Mouse (Mus musculus) spleen, adult 2 months (tissue): Measurements from ENCODE around the gene Inpp5a. TPM values are rescaled to one million over a fixed set of nuclear protein-coding genes. Genes with fewer than 3 reads are reported as not detected.

ENCODE experiments used
- DNase-seq, 2 experiments: peaks; one replicate each; pipeline versions ENCODE4 v3.0.0 to v3.0.0-alpha.2; 2012 to 2021; ENCODE audit warnings: low spot score in 2 of 2, low read depth in 1 of 2
- H3K27ac ChIP-seq: fragments of 200-500 bp; 2 replicates; pipeline ENCODE4 v1.5.1; 2012; ENCODE audit warnings: low read length, inconsistent platforms; ENCODE audit not compliant: insufficient read depth
- H3K27me3 ChIP-seq: fragments of 200-500 bp; 2 replicates; pipeline ENCODE4 v1.6.1; 2012; ENCODE audit warnings: mild to moderate bottlenecking, moderate library complexity, low read length, inconsistent platforms; ENCODE audit not compliant: control insufficient read depth, insufficient read depth
- H3K36me3 ChIP-seq: fragments of 200-500 bp; 2 replicates; pipeline ENCODE4 v1.6.1; 2012; ENCODE audit warnings: mild to moderate bottlenecking, low read length, inconsistent platforms; ENCODE audit not compliant: control insufficient read depth, insufficient read depth
- H3K4me1 ChIP-seq: fragments of 200-500 bp; 2 replicates; pipeline ENCODE4 v1.6.1; 2011; ENCODE audit warnings: inconsistent platforms; ENCODE audit not compliant: control insufficient read depth, insufficient read depth, insufficient read length
- H3K4me3 ChIP-seq: fragments of 200-500 bp; 2 replicates; pipeline ENCODE4 v1.5.1; 2011; ENCODE audit warnings: mild to moderate bottlenecking, inconsistent platforms; ENCODE audit not compliant: insufficient read depth, insufficient read length; ENCODE audit errors: extremely low read depth
- CTCF ChIP-seq: fragments of 200-500 bp; IDR thresholded peaks from 2 replicates; pipeline ENCODE4 v1.5.1; 2011; ENCODE audit warnings: mild to moderate bottlenecking, inconsistent platforms; ENCODE audit not compliant: insufficient read depth, insufficient read length, insufficient replicate concordance; ENCODE audit errors: extremely low read depth
- POLR2A ChIP-seq: fragments of 200-500 bp; IDR thresholded peaks from 2 replicates; pipeline ENCODE4 v1.6.1; 2011; ENCODE audit warnings: low read depth, low read length, inconsistent platforms
- WGBS: fragments of 180-500 bp; shearing (Covaris S2); methylation state at CpG from one replicate; pipeline ENCODE4 v1.1.7; 2018; 5-methylcytosine and 5-hydroxymethylcytosine counted together
- polyA plus RNA-seq: library from polyadenylated mRNA; depleted of rRNA; stranded (reverse); fragments of >200 nt; gene quantifications from 2 replicates; pipeline ENCODE4 v1.2.3, GENCODE M21; 2012

Gene Inpp5a
- polyA plus RNA-seq, 1 experiment: 10.3 TPM

- WGBS: 90% methylated on average over 2 of the region's 2 CpGs
- Histone ChIP-seq H3K27ac (no peak overlapping the region), H3K4me3 (no peak overlapping the region), H3K27me3 (no peaks in the 10 kb centered on the region), H3K4me1 (no peaks in the 10 kb centered on the region), H3K36me3 (no peaks in the 10 kb centered on the region)
- TF ChIP-seq CTCF (no peak), POLR2A (no peak)
- DNase-seq: no peak
Measured at GRCm38 (mm10) chr7:139381877-139382276, 7.0 kb upstream of the Inpp5a start.

DNA sequence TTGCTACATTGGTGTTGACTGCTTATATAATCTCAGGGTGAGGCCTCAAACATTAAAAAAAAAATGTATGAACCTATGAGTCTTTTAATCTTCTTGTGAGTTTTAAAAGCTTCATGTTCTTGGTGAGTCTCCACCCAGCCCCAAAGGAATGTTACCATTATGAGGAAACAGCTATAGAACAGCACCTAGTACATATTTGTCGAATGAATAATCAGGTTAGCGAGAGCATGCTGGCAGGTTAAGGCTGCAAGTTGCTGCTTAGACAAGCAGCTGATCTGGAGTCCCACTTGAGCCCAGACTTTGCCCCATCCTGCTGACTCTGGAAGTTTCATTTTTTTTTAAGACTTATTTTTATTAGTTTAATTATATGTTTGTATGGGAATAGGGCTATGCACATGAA, 6.1 kb upstream of the Inpp5a start:
- no peak for DNase-seq
- H3K36me3 ChIP-seq: no peaks in the 10 kb centered on the region
- TF ChIP-seq CTCF: no peak
- TF ChIP-seq POLR2A: no peak
- H3K4me3 ChIP-seq: no peak overlapping the region
- no peaks in the 10 kb centered on the region for H3K4me1 ChIP-seq
- no peak overlapping the region for H3K27ac ChIP-seq
- 91% methylated on average over 2 of the region's 2 CpGs for WGBS
- no peaks in the 10 kb centered on the region for H3K27me3 ChIP-seq

GRCm38 (mm10) chr7:139384500-139384899, 4.4 kb upstream of the Inpp5a start:
- no peak for DNase-seq
- peaks cover under 1% of the 10 kb centered on the region for H3K4me1 ChIP-seq
- WGBS: 78% methylated on average over 1 of the region's 1 CpGs
- H3K27ac ChIP-seq: no peak overlapping the region
- no peaks in the 10 kb centered on the region for H3K36me3 ChIP-seq
- no peaks in the 10 kb centered on the region for H3K27me3 ChIP-seq
- TF ChIP-seq POLR2A (no peak), CTCF (no peak)
- no peak overlapping the region for H3K4me3 ChIP-seq

DNA sequence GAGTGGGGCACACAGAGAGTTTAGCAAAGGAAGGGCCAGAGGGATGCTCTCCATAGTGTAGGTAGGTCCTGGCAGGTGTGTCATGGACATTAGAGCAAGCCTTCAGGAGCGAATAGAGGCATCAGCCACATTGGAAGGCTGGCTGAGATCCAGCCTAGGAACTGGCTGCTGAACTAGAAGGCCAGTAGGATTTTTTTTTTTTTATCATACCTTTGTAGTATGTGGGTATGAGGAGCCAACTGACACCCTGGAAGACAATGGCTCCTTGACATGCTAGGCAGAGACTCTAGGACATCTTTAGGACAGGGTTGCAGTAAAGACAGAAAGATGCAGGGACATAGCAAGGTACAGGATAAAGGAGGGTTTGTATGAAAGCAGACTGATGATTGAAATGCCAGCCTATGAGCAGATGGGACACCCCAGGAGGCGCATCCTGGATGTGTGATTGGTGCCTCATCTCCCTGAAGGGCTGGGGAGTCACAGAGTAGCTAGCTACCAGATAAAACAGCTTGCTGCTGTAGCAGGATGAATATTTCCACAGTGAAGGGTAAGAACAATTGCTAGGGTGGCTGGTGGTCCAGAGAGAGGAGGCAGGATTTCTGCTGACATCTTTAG, 3.9 kb upstream of the Inpp5a start:
- Histone ChIP-seq H3K4me3 (no peak overlapping the region), H3K27me3 (no peaks in the 10 kb centered on the region), H3K27ac (no peak overlapping the region), H3K4me1 (peaks cover 5% of the 10 kb centered on the region), H3K36me3 (no peaks in the 10 kb centered on the region)
- DNase-seq: no peak
- TF ChIP-seq POLR2A (no peak), CTCF (no peak)
- WGBS: 87% methylated on average over 2 of the region's 2 CpGs

- no peaks in the 10 kb centered on the region for H3K36me3 ChIP-seq
- no peaks in the 10 kb centered on the region for H3K27me3 ChIP-seq
- no peak overlapping the region for H3K4me3 ChIP-seq
- H3K27ac ChIP-seq: no peak overlapping the region
- no peak for DNase-seq
- WGBS: 94% methylated on average over 9 of the region's 9 CpGs
- no peak for TF ChIP-seq POLR2A
- TF ChIP-seq CTCF: no peak
- peaks cover 7% of the 10 kb centered on the region for H3K4me1 ChIP-seq
Measured at GRCm38 (mm10) chr7:139386933-139387690, 1.8 kb upstream of the Inpp5a start.

DNA sequence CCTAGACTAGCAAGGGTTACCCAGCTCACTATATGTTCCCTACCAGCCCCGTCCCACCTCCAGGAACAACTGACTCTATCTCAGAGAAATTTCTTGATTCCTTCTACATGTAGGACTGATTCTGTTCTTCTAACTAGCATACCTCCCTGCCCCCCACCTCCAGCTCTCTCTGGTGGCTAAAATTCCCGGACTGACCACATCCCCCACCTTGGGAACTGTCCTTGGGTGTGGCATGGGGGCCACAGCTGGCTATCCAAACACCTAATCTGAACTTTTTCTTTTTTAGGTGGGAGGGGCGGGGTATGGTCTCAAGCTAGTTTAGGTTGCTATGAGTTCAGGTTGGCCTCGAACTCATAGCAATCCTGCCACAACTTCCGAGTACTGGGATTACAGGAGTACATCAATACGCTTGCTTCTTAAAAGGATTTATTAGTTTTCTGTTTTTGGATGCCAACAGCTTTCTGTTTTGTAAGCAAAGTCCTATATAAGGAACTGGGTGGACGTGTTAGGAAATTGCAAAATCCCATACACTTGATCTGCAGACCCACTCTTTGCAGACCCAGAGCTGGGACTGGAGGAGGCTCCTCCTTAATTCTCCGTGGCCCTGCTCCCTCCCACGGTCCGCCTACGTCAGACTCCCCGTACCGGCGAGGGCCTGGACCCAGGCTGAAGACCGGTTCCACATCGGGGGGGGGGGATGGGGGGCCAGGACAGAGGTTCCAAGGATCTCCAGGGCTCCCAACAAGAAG, 814 bp upstream of the Inpp5a start:
- peak overlapping the region; percentile 82 for H3K27ac ChIP-seq
- no peak for DNase-seq
- WGBS: 23% methylated on average over 16 of the region's 16 CpGs

More for the DNA sequence above, 814 bp upstream of the Inpp5a start:
- TF ChIP-seq POLR2A: no peak
- no peak for TF ChIP-seq CTCF
- Histone ChIP-seq H3K4me1 (peaks cover 15% of the 10 kb centered on the region), H3K36me3 (no peaks in the 10 kb centered on the region), H3K27me3 (no peaks in the 10 kb centered on the region), H3K4me3 (peak overlapping the region; percentile 76)
